Mouse (Mus musculus): ENCODE measurements around the gene Hic2.
A peak's percentile ranks its signal among the peaks of the same experiment; 100 is the strongest.

Gene Hic2

GRCm38 (mm10) chr16:17233702-17234498, 528 bp downstream of the Hic2 start:
- no peak for DNase-seq (ENCODE audit: low read depth, low spot score)

GRCm38 (mm10) chr16:17234499-17234895, 1.1 kb downstream of the Hic2 start:
- DNase-seq (ENCODE audit: low read depth, low spot score): no peak

DNA sequence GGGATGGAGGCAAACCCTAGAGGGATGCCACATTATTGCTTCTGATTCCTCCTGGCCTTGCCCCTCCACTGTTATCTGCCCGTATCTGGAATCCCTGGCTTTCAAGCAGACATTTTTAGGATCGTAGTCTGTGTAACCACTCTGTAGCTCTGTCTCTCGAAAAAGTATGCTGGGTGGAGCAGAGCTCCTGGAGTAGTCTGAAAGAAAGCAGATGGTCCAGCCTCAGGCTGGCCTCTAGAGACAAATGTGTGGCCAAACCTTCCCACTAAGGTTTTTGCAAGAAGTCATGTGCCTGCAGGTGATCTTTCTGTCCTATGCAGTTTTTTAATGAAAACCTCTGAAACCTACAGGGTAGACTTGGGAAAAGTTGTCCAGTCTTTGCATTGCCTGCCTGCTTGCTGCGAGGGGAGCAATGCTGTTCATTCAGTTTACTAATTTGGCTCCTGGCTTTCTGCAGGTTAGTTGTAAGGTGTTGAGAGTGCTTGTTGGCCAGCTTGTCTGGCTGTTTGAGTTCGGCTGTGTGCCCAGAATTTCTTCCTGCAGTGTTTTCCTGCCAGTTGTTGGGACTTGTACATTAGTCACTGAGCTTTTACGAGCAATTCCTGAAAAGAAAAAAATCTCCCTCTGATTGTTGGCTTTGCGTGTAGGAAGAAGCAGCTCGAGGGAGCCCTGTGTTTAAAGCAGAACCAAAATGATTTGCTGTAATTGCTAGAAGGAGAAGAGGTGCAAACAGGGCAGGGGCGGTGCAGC, 1.7 kb downstream of the Hic2 start:
- DNase-seq (ENCODE audit: low read depth, low spot score): no peak

- no peak for DNase-seq (ENCODE audit: low read depth, low spot score)
These were observed 4.3 kb downstream of the Hic2 start for GRCm38 (mm10) chr16:17237634-17238033.

DNA sequence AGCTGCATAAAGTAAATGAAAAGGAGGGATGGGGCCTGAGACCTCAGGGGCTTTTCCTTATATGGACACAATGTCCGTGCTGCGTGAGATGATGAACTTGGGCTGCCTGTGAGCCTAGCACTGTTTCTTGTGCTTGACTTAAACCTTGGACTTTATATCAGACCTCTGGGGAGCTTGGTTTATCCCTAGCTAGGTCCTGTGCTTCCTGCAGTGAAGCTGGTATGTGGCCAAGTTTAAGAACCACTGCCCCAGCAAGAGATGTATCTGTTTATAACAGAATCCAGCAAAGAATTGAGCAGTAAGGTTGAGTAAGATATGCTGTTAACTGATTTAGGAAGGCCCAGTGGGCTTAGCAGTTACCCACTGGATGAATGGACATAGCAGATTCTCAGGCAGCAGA, 6.0 kb downstream of the Hic2 start:
- DNase-seq (ENCODE audit: low read depth, low spot score): no peak

- no peak for DNase-seq (ENCODE audit: low read depth, low spot score)
These were observed 10.4 kb downstream of the Hic2 start for GRCm38 (mm10) chr16:17243731-17244130.

DNA sequence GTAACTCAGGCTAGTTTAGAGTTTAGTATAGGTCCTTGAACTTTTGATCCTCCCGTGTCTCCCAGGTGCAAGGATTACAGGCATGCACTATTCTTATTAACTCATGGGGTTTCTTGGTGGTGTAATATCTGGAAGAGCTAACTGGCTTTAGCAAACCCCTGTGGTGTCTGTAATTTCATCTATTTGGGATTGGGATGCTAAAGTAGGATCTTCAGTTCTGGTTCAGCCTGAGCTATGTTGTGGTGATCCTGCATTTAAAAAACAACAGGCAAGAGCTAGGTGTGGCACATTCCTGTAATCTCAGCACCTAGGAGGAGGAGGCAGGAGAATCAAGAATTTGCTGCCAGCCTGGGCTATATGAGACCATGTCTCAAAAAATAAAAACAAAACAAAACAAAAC, 11.6 kb downstream of the Hic2 start:
- no peak for DNase-seq (ENCODE audit: low read depth, low spot score)

- DNase-seq (ENCODE audit: low read depth, low spot score): no peak
These were observed 14.4 kb downstream of the Hic2 start for GRCm38 (mm10) chr16:17247727-17248126.

DNA sequence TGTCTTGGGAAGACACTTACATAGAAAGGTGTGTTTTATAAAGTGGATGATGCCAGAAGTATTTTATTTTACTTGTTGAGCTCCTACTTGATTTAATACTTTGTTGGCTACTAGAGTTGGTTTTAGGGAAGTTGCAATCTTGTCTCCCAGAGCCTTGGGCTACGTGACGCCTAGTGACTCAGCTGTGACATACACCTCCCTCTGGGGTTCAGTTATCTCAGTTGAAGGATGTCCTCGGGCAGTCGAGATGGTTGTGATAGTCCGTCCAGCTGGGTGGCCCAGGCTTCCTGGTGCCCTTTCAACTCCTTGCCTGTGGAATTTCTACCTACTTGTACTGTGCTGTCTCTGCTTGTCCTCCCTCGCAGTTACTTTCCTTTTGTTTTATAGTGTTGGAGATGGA, 15.8 kb downstream of the Hic2 start:
- no peak for DNase-seq (ENCODE audit: low read depth, low spot score)

- DNase-seq (ENCODE audit: low read depth, low spot score): no peak
These were observed 18.2 kb downstream of the Hic2 start for GRCm38 (mm10) chr16:17251539-17251938.

DNA sequence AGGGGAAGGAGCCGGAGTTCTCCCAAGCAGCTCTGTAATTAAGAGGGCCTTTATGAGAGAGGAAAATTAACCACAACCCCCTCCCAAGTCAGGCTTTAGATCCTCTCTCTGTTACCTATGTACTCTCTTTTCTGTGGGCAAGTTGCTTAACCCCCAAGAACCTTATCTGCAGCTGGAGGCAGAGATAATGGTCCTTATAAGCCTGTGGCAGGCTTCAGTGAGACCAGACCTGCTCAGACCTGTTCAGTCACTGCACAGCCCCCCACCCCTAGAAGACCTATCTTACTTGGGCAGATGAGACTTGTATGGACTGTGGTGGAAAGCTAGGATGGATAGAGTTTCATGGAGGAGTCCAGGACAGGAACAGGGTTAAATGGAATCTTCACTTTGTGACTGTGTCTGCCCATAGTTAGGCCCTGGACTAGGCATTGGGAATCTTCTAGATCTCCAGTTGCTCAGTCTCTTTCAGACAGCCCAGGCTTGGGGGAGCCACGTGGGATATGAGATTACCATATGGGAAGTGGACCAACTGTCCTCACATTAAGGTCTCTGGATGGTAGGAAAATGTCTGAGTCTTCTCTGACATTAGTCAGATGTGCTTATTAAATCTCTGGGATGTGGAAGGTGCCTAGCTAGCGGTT, 18.8 kb downstream of the Hic2 start:
- no peak for DNase-seq (ENCODE audit: low read depth, low spot score)

DNA sequence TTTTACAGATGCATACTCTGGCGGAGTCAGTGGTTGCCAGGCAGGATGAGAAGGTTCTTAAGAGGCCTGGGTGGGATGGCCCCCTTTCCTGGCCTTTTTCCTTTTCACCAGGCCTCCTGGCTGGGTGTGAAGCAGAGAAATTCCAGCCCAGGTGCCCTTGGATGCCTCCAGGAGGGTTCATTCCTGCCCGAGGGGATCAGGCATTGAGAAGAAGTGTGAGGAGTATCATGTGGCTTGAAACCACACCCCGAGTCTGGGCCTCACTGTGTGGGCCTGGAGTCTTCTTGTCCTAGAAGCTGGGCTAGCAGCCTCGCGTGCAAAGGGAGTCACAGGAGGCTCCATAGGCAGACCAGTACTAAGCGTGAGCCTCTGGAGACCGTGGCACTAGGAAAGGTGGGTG, 19.5 kb downstream of the Hic2 start:
- no peak for DNase-seq (ENCODE audit: low read depth, low spot score)

DNA sequence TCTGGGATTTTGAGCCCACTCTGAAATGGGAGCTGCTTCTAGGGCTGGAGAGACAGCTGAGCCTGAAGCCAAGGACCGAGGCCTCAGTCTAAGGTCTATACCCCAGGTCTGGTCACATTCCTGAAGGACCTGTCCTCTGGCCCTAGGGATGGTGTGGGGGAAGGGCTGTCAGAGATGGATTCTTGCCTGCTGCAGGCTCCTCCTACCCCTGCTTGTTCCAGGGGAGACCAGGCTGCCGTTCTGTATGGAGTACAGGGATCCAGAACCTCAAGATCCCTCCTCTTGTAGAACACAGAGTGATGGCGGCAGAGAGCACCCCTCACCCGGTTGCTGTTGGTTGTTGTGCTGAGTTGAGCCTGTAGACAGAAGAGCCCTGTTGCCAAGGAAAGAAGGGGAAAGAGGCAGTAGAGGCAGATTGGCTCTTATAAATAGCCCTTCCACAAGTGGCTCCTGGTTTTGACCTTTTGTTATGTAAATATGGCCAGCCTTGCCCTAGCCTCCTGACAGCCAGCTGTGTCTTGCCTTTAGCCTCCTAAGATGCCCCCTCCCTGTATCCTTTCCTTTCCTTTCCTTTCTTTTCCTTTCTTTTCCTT, 20.7 kb downstream of the Hic2 start:
- DNase-seq (ENCODE audit: low read depth, low spot score): no peak

DNA sequence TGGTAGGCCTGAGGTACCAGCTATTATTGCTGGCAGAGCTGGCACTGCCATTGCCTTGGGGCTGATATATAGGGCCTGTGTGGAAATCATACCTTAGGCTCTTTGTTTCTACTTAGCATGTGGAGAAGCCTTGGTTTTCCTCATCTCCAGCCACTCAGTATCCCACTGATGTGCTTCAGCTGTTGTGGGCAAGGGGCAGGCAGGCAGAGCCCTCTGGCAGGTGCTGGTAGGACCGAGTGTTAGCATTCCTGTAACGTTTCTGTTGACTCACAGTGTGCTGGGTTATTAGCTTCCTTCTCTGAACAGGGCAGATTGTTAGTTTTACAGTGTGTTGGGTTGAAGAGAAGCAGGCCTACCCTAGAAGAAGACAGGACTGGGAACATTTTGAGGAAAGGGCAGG, 21.9 kb downstream of the Hic2 start:
- DNase-seq (ENCODE audit: low read depth, low spot score): no peak

DNA sequence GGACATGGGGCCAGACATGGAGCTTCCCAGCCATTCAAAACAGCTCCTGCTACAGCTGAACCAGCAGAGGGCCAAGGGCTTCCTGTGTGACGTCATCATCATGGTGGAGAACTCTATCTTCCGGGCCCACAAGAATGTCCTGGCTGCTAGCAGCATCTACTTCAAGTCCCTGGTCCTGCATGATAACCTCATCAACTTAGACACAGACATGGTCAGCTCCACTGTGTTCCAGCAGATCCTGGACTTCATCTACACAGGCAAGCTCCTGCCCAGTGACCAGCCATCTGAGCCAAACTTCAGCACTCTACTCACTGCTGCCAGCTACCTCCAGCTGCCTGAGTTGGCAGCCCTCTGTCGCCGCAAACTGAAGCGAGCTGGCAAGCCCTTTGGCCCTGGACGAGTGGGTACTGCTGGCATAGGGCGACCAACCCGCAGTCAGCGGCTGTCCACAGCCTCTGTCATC, 24.0 kb downstream of the Hic2 start:
- DNase-seq (ENCODE audit: low read depth, low spot score): no peak

- no peak for DNase-seq (ENCODE audit: low read depth, low spot score)
These were observed 25.5 kb downstream of the Hic2 start for GRCm38 (mm10) chr16:17258917-17259316.

DNA sequence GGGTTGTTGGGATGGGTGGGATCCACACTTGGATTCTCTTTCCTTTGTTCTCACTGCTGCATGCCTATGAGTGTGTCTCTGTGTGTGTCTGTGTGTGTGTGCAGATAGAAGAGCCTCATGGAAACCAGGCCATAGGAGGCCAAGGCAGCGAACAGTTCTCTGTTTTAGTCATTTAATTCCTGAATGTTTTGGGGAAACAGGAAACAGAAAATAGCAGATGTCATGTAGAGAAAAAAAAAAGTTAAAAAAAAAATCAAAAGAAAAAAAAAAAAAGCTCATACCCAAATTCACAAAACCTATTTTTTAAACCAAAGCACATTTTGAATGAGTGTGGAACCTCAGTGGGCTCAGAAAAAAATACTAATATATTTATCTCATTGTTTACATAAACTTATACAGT, 28.0 kb downstream of the Hic2 start:
- DNase-seq (ENCODE audit: low read depth, low spot score): no peak

GRCm38 (mm10) chr16:17266113-17266512, 32.7 kb downstream of the Hic2 start:
- no peak for DNase-seq (ENCODE audit: low read depth, low spot score)

DNA sequence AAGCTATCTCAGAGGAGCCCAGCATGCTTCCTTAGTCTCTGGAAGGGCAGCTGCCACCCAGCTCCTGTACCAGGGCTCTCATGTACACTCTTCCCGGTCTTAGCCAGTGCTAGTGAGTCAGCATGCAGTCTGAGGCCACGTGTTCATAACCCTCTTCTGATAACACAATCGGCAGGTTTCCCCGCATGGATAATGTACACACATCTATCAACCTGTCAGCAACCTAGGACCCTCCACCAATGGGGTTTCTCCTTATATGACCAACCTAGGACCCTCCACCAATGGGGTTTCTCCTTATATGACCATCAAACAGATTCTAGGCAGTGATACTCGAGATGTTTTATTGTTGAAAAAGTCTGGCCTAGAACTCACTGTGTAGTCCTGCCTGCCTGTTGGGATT, 34.6 kb downstream of the Hic2 start:
- DNase-seq (ENCODE audit: low read depth, low spot score): no peak

GRCm38 (mm10) chr16:17269872-17270271, 36.5 kb downstream of the Hic2 start:
- DNase-seq (ENCODE audit: low read depth, low spot score): no peak

DNA sequence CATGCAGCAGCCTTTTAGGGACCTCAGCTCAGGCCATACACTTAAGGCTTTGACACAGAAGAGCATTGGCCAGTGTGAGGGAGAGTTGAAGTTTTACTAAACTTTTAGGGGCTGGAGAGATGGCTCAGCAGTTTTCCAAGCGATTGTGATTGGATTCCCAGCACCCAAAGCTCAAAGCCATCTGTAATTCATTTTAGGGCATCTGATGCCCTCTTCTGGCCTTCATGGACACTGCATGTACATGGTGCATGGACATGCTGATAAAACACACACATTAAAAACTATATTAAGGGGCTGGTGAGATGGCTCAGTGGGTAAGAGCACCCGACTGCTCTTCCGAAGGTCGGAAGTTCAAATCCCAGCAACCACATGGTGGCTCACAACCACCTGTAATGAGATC, 37.8 kb downstream of the Hic2 start:
- DNase-seq (ENCODE audit: low read depth, low spot score): peak; percentile 34

- no peak for DNase-seq (ENCODE audit: low read depth, low spot score)
These were observed 38.5 kb downstream of the Hic2 start for GRCm38 (mm10) chr16:17271856-17272255.

Measured in WW6 (cell line).